Mouse (Mus musculus) inflammation-experienced regulatory T-cells (primary cell): Measurements from ENCODE around the gene Olfr541. TPM values are rescaled to one million over a fixed set of nuclear protein-coding genes. Genes with fewer than 3 reads are reported as not detected.

Experiments used
- polyA plus RNA-seq, 2 experiments: library from polyadenylated mRNA; unstranded; fragments of 100-300 nt; shearing (Covaris generic); gene quantifications; one replicate each; pipeline ENCODE4 v1.2.1; 2017

The Olfr541 gene
- polyA plus RNA-seq, result under 1 TPM in 1 of 2 experiments, not detected in 1; 0.84 TPM

DNA sequence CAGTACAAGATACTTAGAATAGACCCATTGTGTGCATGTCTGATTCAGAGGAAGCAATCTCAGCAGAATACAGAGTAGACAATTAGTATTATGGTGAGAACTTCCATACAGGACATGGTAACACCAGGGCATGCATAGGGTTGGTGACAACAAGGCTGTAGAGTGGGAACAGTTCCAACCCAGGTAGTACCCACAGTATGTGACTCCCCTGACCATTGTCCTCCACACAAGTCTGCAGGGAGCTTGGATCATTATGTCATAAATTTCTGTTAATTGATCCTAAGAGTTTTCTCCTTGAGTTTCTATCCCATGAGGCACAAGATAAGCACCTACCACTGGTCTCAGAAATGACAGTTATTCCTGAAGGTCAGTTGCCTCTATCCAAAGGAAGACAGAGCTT lies at the start of gene Olfr541:
TSS of gene Olfr541 (plus strand) at position 301 of the 400 bp plus-strand sequence.

GRCm38 (mm10) chr7:140659630-140660029 lies 37.4 kb upstream of the Olfr541 start, which contains the start of gene Olfr539:
TSS of gene Olfr539 (plus strand) at chr7:140659930.

GRCm38 (mm10) chr7:140681651-140682050 lies 15.4 kb upstream of the Olfr541 start, which contains the start of gene Olfr45:
TSS of gene Olfr45 (plus strand) at chr7:140681951.

Other genes starting within 250 kb of the Olfr541 start
- under 1 TPM in 1 of 2 experiments, not detected in 1; 0.67 TPM for gene Olfr533, start 233.9 kb upstream of the Olfr541 start, polyA plus RNA-seq
- under 1 TPM in 1 of 2 experiments, not detected in 1; 0.04 TPM for gene Olfr535, start 213.1 kb upstream of the Olfr541 start, polyA plus RNA-seq
- gene Olfr536, start 189.9 kb upstream of the Olfr541 start, polyA plus RNA-seq, result not detected
- not detected for gene Olfr538, start 129.4 kb upstream of the Olfr541 start, polyA plus RNA-seq
- under 1 TPM; 0.06 to 0.12 TPM for gene Olfr46, start 96.0 kb upstream of the Olfr541 start, polyA plus RNA-seq
- gene Olfr61, start 68.3 kb upstream of the Olfr541 start, polyA plus RNA-seq, result not detected
- not detected for gene Olfr53, start 50.8 kb upstream of the Olfr541 start, polyA plus RNA-seq
- under 1 TPM; 0.08 to 0.70 TPM for gene Olfr539, start 37.3 kb upstream of the Olfr541 start, polyA plus RNA-seq
- gene Olfr45, start 15.3 kb upstream of the Olfr541 start, polyA plus RNA-seq, result under 1 TPM; 0.04 to 0.20 TPM
- under 1 TPM; 0.10 to 0.18 TPM for gene Cyp2e1, start 66.5 kb downstream of the Olfr541 start, polyA plus RNA-seq
- gene Syce1, start 90.6 kb downstream of the Olfr541 start, polyA plus RNA-seq, result under 1 TPM in 1 of 2 experiments, not detected in 1; 0.18 TPM
- gene Zfp941, start 124.9 kb downstream of the Olfr541 start, polyA plus RNA-seq, result 1 to 10 TPM in 1 of 2 experiments, under 1 TPM in 1; 0.46 to 1.9 TPM
- under 1 TPM in 1 of 2 experiments, not detected in 1; 0.58 TPM for gene Urah, start 137.8 kb downstream of the Olfr541 start, polyA plus RNA-seq
- not detected for gene Scgb1c1, start 148.3 kb downstream of the Olfr541 start, polyA plus RNA-seq
- under 1 TPM in 1 of 2 experiments, not detected in 1; 0.28 TPM for gene Odf3, start 150.5 kb downstream of the Olfr541 start, polyA plus RNA-seq
- gene Gm45785, start 159.1 kb downstream of the Olfr541 start, polyA plus RNA-seq, result under 1 TPM in 1 of 2 experiments, not detected in 1; 0.54 TPM
- gene Ric8a, start 159.7 kb downstream of the Olfr541 start, polyA plus RNA-seq, result 100 to 1,000 TPM; 114 to 152 TPM
- gene Bet1l, start 160.3 kb downstream of the Olfr541 start, polyA plus RNA-seq, result 10 to 100 TPM; 41.3 to 51.5 TPM
- gene Psmd13, start 184.7 kb downstream of the Olfr541 start, polyA plus RNA-seq, result 100 to 1,000 TPM; 186 to 193 TPM
- 10 to 100 TPM in 1 of 2 experiments, 1 to 10 TPM in 1; 8.7 to 11.6 TPM for gene Sirt3, start 185.0 kb downstream of the Olfr541 start, polyA plus RNA-seq
- gene Cox8b, start 203.2 kb downstream of the Olfr541 start, polyA plus RNA-seq, result not detected
- gene Nlrp6, start 223.6 kb downstream of the Olfr541 start, polyA plus RNA-seq, result under 1 TPM in 1 of 2 experiments, not detected in 1; 0.05 TPM
- gene Pgghg, start 244.1 kb downstream of the Olfr541 start, polyA plus RNA-seq, result 10 to 100 TPM; 24.8 to 37.5 TPM